Mouse (Mus musculus) MEL (cell line): ENCODE data around the gene Higd1a. TPM values are rescaled to one million over a fixed set of nuclear protein-coding genes. Genes with fewer than 3 reads are reported as not detected.

Experiments used
- DNase-seq: peaks from one replicate; pipeline ENCODE4 v3.0.0; 2011; ENCODE audit warnings: low read depth, low spot score
- H3K27ac ChIP-seq: 2 replicates; pipeline ENCODE4 v1.5.1; 2012; ENCODE audit warnings: low read depth, mild to moderate bottlenecking, control low read depth, low read length, moderate library complexity; ENCODE audit not compliant: control insufficient read depth
- H3K27me3 ChIP-seq, 2 experiments: fragments of 150-350 bp in 1 of 2; sonication (generic) in 1 of 2; 2 replicates each; pipeline ENCODE4 v1.6.1; 2012; ENCODE audit warnings: low read length in 2 of 2, mild to moderate bottlenecking in 2 of 2, improper control_type of control experiment in 1 of 2, moderate library complexity in 1 of 2; ENCODE audit not compliant: insufficient read depth in 2 of 2, control insufficient read depth in 1 of 2
- H3K36me3 ChIP-seq, 2 experiments: 2 replicates each; pipeline ENCODE4 v1.6.1; 2012 to 2014; ENCODE audit warnings: low read length in 2 of 2, improper control_type of control experiment in 1 of 2, inconsistent platforms in 1 of 2, mild to moderate bottlenecking in 1 of 2; ENCODE audit not compliant: insufficient read depth in 2 of 2, control insufficient read depth in 1 of 2
- H3K4me1 ChIP-seq, 2 experiments: fragments of 150-350 bp in 1 of 2; sonication (generic) in 1 of 2; 2 replicates each; pipeline ENCODE4 v1.6.1; 2012; ENCODE audit warnings: low read length in 2 of 2, improper control_type of control experiment in 1 of 2, mild to moderate bottlenecking in 1 of 2; ENCODE audit not compliant: insufficient read depth in 2 of 2, control insufficient read depth in 1 of 2
- H3K4me3 ChIP-seq, 2 experiments: fragments of 150-350 bp in 1 of 2; sonication (generic) in 1 of 2; 2 replicates each; pipeline ENCODE4 v1.5.1; 2012; ENCODE audit warnings: low read depth in 2 of 2, low read length in 2 of 2, mild to moderate bottlenecking in 2 of 2, moderate library complexity in 2 of 2, control low read depth in 1 of 2, improper control_type of control experiment in 1 of 2; ENCODE audit not compliant: control insufficient read depth in 1 of 2, insufficient read depth in 1 of 2
- H3K79me2 ChIP-seq: 2 replicates; pipeline ENCODE4 v1.6.1; 2012; ENCODE audit warnings: mild to moderate bottlenecking, low read length, moderate library complexity; ENCODE audit not compliant: control insufficient read depth, poor library complexity, insufficient read depth
- H3K9ac ChIP-seq: 2 replicates; pipeline ENCODE4 v1.6.1; 2012; ENCODE audit warnings: low read depth, mild to moderate bottlenecking, control low read depth, low read length, moderate library complexity; ENCODE audit not compliant: control insufficient read depth, poor library complexity, severe bottlenecking
- H3K9me3 ChIP-seq: fragments of 150-350 bp; sonication (generic); replicated peaks from 2 replicates; pipeline ENCODE4 v1.6.1; 2012; ENCODE audit warnings: mild to moderate bottlenecking, low read length, improper control_type of control experiment, moderate library complexity; ENCODE audit not compliant: insufficient read depth
- BHLHE40 ChIP-seq: IDR thresholded peaks from 2 replicates; pipeline ENCODE4 v1.6.1; 2012; ENCODE audit warnings: low read depth, mild to moderate bottlenecking, inconsistent platforms, low read length, improper control_type of control experiment, borderline replicate concordance
- ELF1 ChIP-seq: IDR thresholded peaks from 2 replicates; pipeline ENCODE4 v1.6.1; 2014; ENCODE audit warnings: low read depth, mild to moderate bottlenecking, inconsistent platforms, low read length, improper control_type of control experiment, moderate library complexity
- ETS1 ChIP-seq: IDR thresholded peaks from 2 replicates; pipeline ENCODE4 v1.6.1; 2012; ENCODE audit warnings: low read depth, mild to moderate bottlenecking, inconsistent platforms, low read length, improper control_type of control experiment, moderate library complexity
- GATA1 ChIP-seq: IDR thresholded peaks from 2 replicates; pipeline ENCODE4 v1.6.1; 2011; ENCODE audit warnings: low read depth, low read length, improper control_type of control experiment
- HCFC1 ChIP-seq: IDR thresholded peaks from 2 replicates; pipeline ENCODE4 v1.6.1; 2012; ENCODE audit warnings: low read depth, mild to moderate bottlenecking, inconsistent platforms, low read length, improper control_type of control experiment, moderate library complexity
- MAFK ChIP-seq: IDR thresholded peaks from 2 replicates; pipeline ENCODE4 v1.6.1; 2011; ENCODE audit warnings: low read depth, mild to moderate bottlenecking, low read length, improper control_type of control experiment, borderline replicate concordance
- MAX ChIP-seq: IDR thresholded peaks from 2 replicates; pipeline ENCODE4 v1.6.1; 2011; ENCODE audit warnings: low read length, improper control_type of control experiment
- MAZ ChIP-seq: IDR thresholded peaks from 2 replicates; pipeline ENCODE4 v1.6.1; 2012; ENCODE audit warnings: low read depth, mild to moderate bottlenecking, inconsistent platforms, low read length, improper control_type of control experiment
- MXI1 ChIP-seq: IDR thresholded peaks from 2 replicates; pipeline ENCODE4 v1.6.1; 2011; ENCODE audit warnings: mild to moderate bottlenecking, low read depth, low read length, improper control_type of control experiment
- MYB ChIP-seq: IDR thresholded peaks from 2 replicates; pipeline ENCODE4 v1.6.1; 2011; ENCODE audit warnings: mild to moderate bottlenecking, low read depth, low read length, improper control_type of control experiment
- NELFE ChIP-seq: IDR thresholded peaks from 2 replicates; pipeline ENCODE4 v1.6.1; 2011; ENCODE audit warnings: low read depth, low read length, improper control_type of control experiment
- NRF1 ChIP-seq: IDR thresholded peaks from 2 replicates; pipeline ENCODE4 v1.6.1; 2014; ENCODE audit warnings: low read depth, mild to moderate bottlenecking, inconsistent platforms, low read length, improper control_type of control experiment, moderate library complexity; ENCODE audit not compliant: poor library complexity, insufficient read depth, severe bottlenecking
- POLR2A ChIP-seq, 2 experiments: IDR thresholded peaks; 2 replicates each; pipeline ENCODE4 v1.6.1; 2011 to 2012; ENCODE audit warnings: low read length in 2 of 2, mild to moderate bottlenecking in 2 of 2, control low read depth in 1 of 2, improper control_type of control experiment in 1 of 2, low read depth in 1 of 2, moderate library complexity in 1 of 2; ENCODE audit not compliant: control insufficient read depth in 1 of 2, insufficient read depth in 1 of 2, poor library complexity in 1 of 2
- POLR2AphosphoS2 ChIP-seq: IDR thresholded peaks from 2 replicates; pipeline ENCODE4 v1.6.1; 2011; ENCODE audit warnings: low read length, improper control_type of control experiment
- SIN3A ChIP-seq: IDR thresholded peaks from 2 replicates; pipeline ENCODE4 v1.6.1; 2012; ENCODE audit warnings: low read length, improper control_type of control experiment, inconsistent platforms
- TBP ChIP-seq: IDR thresholded peaks from 2 replicates; pipeline ENCODE4 v1.8.0; 2011; ENCODE audit warnings: low read depth, low read length, improper control_type of control experiment
- TCF12 ChIP-seq: IDR thresholded peaks from 2 replicates; pipeline ENCODE4 v1.6.1; 2014; ENCODE audit warnings: low read depth, mild to moderate bottlenecking, inconsistent platforms, low read length, improper control_type of control experiment, moderate library complexity
- UBTF ChIP-seq: IDR thresholded peaks from 2 replicates; pipeline ENCODE4 v1.6.1; 2012; ENCODE audit warnings: low read depth, mild to moderate bottlenecking, inconsistent platforms, low read length, improper control_type of control experiment, moderate library complexity, borderline replicate concordance; ENCODE audit not compliant: insufficient read depth
- USF1 ChIP-seq: IDR thresholded peaks from 2 replicates; pipeline ENCODE4 v1.6.1; 2014; ENCODE audit warnings: low read depth, mild to moderate bottlenecking, inconsistent platforms, low read length, improper control_type of control experiment, moderate library complexity
- ZMIZ1 ChIP-seq: IDR thresholded peaks from 2 replicates; pipeline ENCODE4 v1.6.1; 2012; ENCODE audit warnings: low read depth, mild to moderate bottlenecking, inconsistent platforms, low read length, improper control_type of control experiment, moderate library complexity
- ZNF384 ChIP-seq: IDR thresholded peaks from 2 replicates; pipeline ENCODE4 v1.6.1; 2012; ENCODE audit warnings: low read depth, mild to moderate bottlenecking, inconsistent platforms, low read length, improper control_type of control experiment
- polyA plus RNA-seq, 2 experiments: library from polyadenylated mRNA; stranded (reverse) in 1 of 2; unstranded in 1 of 2; fragments of >175 nt in 1 of 2; fragments of >200 nt in 1 of 2; gene quantifications; 2 replicates each; pipeline versions ENCODE4 v1.2.1 to v1.2.4; 2012; ENCODE audit warnings: low replicate concordance in 2 of 2, low read depth in 1 of 2; ENCODE audit not compliant: insufficient read length in 2 of 2, insufficient read depth in 1 of 2, missing spikeins in 1 of 2
- total RNA-seq: library from RNA; depleted of rRNA; stranded (reverse); fragments of 300-350 nt; gene quantifications from 2 replicates; pipeline ENCODE4 v1.2.3, GENCODE M21; 2012

Gene Higd1a
- total and polyA plus RNA-seq, 3 experiments = 142 to 177 TPM; not detected in 1

GRCm38 (mm10) chr9:121859345-121859744 lies 1.2 kb upstream of the Higd1a start (continued):
- TF ChIP-seq USF1 (no peak), MYB (no peak)

GRCm38 (mm10) chr9:121857474-121858152 lies 549 bp downstream of the Higd1a start:
- DNase-seq = peak; percentile 97
- peaks cover 6 to 10% of the 10 kb centered on the region in 2 experiments for H3K4me1 ChIP-seq
- no peaks in the 10 kb centered on the region for H3K9me3 ChIP-seq
- no peaks in the 10 kb centered on the region for H3K27me3 ChIP-seq
- H3K9ac ChIP-seq = peak overlapping the region; percentile 96
- H3K36me3 ChIP-seq = peaks cover 5 to 22% of the 10 kb centered on the region in 2 experiments; a peak in 3 of 4 replicates
- peak overlapping the region; percentile 92 to 93 for H3K4me3 ChIP-seq
- TF ChIP-seq POLR2A (IDR thresholded peaks at IDR 0.05; ENCODE audit: control insufficient read depth in 1 of 2, insufficient read depth in 1 of 2, low read depth in 1 of 2, low read length in 2 of 2, poor library complexity in 1 of 2) = peak; percentile 86 to 93
- TF ChIP-seq NELFE = peak; percentile 60
- TF ChIP-seq GATA1 = no peak
- TF ChIP-seq ELF1 = peak; percentile 35; the same call in 1 of the 2 replicates
- TF ChIP-seq MAFK = no peak
- TF ChIP-seq TCF12 = peak; percentile 41; the same call in 1 of the 2 replicates
- no peak; the same call in 1 of the 2 replicates for TF ChIP-seq UBTF
- 0 out of 2 replicates have a peak, but pooled peaks have one; percentile 53 for TF ChIP-seq TBP
- TF ChIP-seq ZNF384 = no peak
- peak; percentile 43 for TF ChIP-seq MAZ
- peak; percentile 56 for TF ChIP-seq SIN3A
- TF ChIP-seq BHLHE40 = no peak
- peak; percentile 30; the same call in 1 of the 2 replicates for TF ChIP-seq ETS1
- TF ChIP-seq POLR2AphosphoS2 = peak; percentile 68; the same call in 1 of the 2 replicates
- TF ChIP-seq MAX = no peak; the same call in none of the 2 replicates
- peak; percentile 50; the same call in 1 of the 2 replicates for TF ChIP-seq HCFC1
- peak; percentile 75 for TF ChIP-seq NRF1
- TF ChIP-seq MXI1 = peak; percentile 68
- TF ChIP-seq ZMIZ1 = peak; percentile 78
- peak overlapping the region; percentile 94 for H3K27ac ChIP-seq
- peaks cover 24% of the 10 kb centered on the region for H3K79me2 ChIP-seq
